Mouse (Mus musculus) liver, embryonic 11.5 days (tissue): Measurements from ENCODE around the gene Ifnlr1. TPM values are rescaled to one million over a fixed set of nuclear protein-coding genes. Genes with fewer than 3 reads are reported as not detected.
A peak's percentile ranks its signal among the peaks of the same experiment; 100 is the strongest.

Experiments used
- ATAC-seq: fragments of 200-750 bp; cut with Nextera tagmentation; replicated peaks from 2 replicates; pipeline ENCODE4 v1.8.0; 2017; ENCODE audit warnings: moderate number of reproducible peaks, mild to moderate bottlenecking, moderate TSS enrichment, moderate library complexity; ENCODE audit not compliant: low FRiP score
- DNase-seq: peaks from one replicate; pipeline ENCODE4 v3.0.0-alpha.2; 2017; ENCODE audit warnings: low spot score
- H3K27ac ChIP-seq: fragments of 300-500 bp; sonication (generic); 2 replicates; pipeline ENCODE4 v1.5.1; 2014; ENCODE audit warnings: mild to moderate bottlenecking, low read depth, low read length, control low read depth
- H3K27me3 ChIP-seq: fragments of 300-500 bp; sonication (generic); replicated peaks from 2 replicates; pipeline ENCODE4 v1.6.1; 2014; ENCODE audit warnings: low read length, mixed read lengths; ENCODE audit not compliant: control insufficient read depth, insufficient read depth
- H3K36me3 ChIP-seq: fragments of 300-500 bp; sonication (generic); 2 replicates; pipeline ENCODE4 v1.6.1; 2014; ENCODE audit warnings: mild to moderate bottlenecking, low read length, moderate library complexity, mixed read lengths; ENCODE audit not compliant: control insufficient read depth, insufficient read depth
- H3K4me1 ChIP-seq: fragments of 300-500 bp; sonication (generic); replicated peaks from 2 replicates; pipeline ENCODE4 v1.6.1; 2014; ENCODE audit warnings: low read length, mixed read lengths; ENCODE audit not compliant: control insufficient read depth, insufficient read depth
- H3K4me2 ChIP-seq: fragments of 300-500 bp; sonication (generic); 2 replicates; pipeline ENCODE4 v1.6.1; 2014; ENCODE audit warnings: mild to moderate bottlenecking, control low read depth, moderate library complexity
- H3K4me3 ChIP-seq: fragments of 300-500 bp; sonication (generic); 2 replicates; pipeline ENCODE4 v1.5.1; 2014; ENCODE audit warnings: low read depth, low read length, control low read depth
- H3K9ac ChIP-seq: fragments of 300-500 bp; sonication (generic); 2 replicates; pipeline ENCODE4 v1.6.1; 2014; ENCODE audit warnings: low read depth, low read length, control low read depth
- H3K9me3 ChIP-seq: fragments of 300-500 bp; sonication (generic); 2 replicates; pipeline ENCODE4 v1.6.1; 2016; ENCODE audit warnings: low read length, inconsistent platforms, mixed read lengths; ENCODE audit not compliant: control insufficient read depth
- WGBS: fragments of 180-500 bp; shearing (Covaris S2); extraction: QIAGEN DNeasy Blood & Tissue Kit; methylation state at CpG from one replicate; pipeline ENCODE4 v1.1.7; 2014; 5-methylcytosine and 5-hydroxymethylcytosine counted together
- polyA plus RNA-seq: library from polyadenylated mRNA; unstranded; fragments of >200 nt; fragmentation: Nextera tagmentation; extraction: Ambion mirVana; gene quantifications from 2 replicates; pipeline ENCODE4 v1.2.1, GENCODE M21; 2014

Ifnlr1 gene
- polyA plus RNA-seq, 1 experiment from 2014 or later, result 0.07 TPM

GRCm38 (mm10) chr4:135739148-135739547 lies 53.1 kb downstream of the Ifnlr1 start:
- Histone ChIP-seq H3K27ac (peak overlapping the region; percentile 54; the same call in 1 of the 2 replicates), H3K9ac (no peak overlapping the region), H3K4me1 (peaks cover 17% of the 10 kb centered on the region), H3K4me3 (no peak overlapping the region), H3K9me3 (peaks cover 5% of the 10 kb centered on the region; the same call in 1 of the 2 replicates), H3K4me2 (peak overlapping the region; percentile 26; the same call in 1 of the 2 replicates), H3K27me3 (0 out of 2 replicates have a peak, but pooled peaks cover 4% of the 10 kb centered on the region), H3K36me3 (no peaks in the 10 kb centered on the region; the same call in 1 of the 2 replicates)
- no peak for DNase-seq
- ATAC-seq, result peak; percentile 60; the same call in 1 of the 2 replicates
- 56% methylated on average over 7 of the region's 7 CpGs for WGBS

GRCm38 (mm10) chr4:135739672-135740071 lies 53.6 kb downstream of the Ifnlr1 start:
- peak overlapping the region; percentile 16; the same call in 1 of the 2 replicates for H3K27ac ChIP-seq
- WGBS, result 83% methylated on average over 14 of the region's 14 CpGs
- H3K9me3 ChIP-seq, result no peaks in the 10 kb centered on the region; the same call in 1 of the 2 replicates
- no peak for DNase-seq
- no peak overlapping the region for H3K4me3 ChIP-seq
- 0 out of 2 replicates have a peak, but pooled peaks cover 4% of the 10 kb centered on the region for H3K27me3 ChIP-seq
- H3K36me3 ChIP-seq, result no peaks in the 10 kb centered on the region
- peak; percentile 87 for ATAC-seq
- H3K4me1 ChIP-seq, result peaks cover 17% of the 10 kb centered on the region
- H3K4me2 ChIP-seq, result no peak overlapping the region
- no peak overlapping the region for H3K9ac ChIP-seq

GRCm38 (mm10) chr4:135743520-135743919 lies 57.4 kb downstream of the Ifnlr1 start:
- 45% methylated on average over 6 of the region's 6 CpGs for WGBS
- no peak overlapping the region for H3K4me2 ChIP-seq
- no peak for DNase-seq

GRCm38 (mm10) chr4:135744726-135745448 lies 58.8 kb downstream of the Ifnlr1 start:
- H3K27ac ChIP-seq, result no peak overlapping the region
- H3K9ac ChIP-seq, result no peak overlapping the region
- H3K4me1 ChIP-seq, result 0 out of 2 replicates have a peak, but pooled peaks cover 3% of the 10 kb centered on the region
- no peaks in the 10 kb centered on the region for H3K9me3 ChIP-seq
- H3K27me3 ChIP-seq, result no peaks in the 10 kb centered on the region
- DNase-seq (no peak), ATAC-seq (no peak)
- 60% methylated on average over 16 of the region's 16 CpGs for WGBS
- H3K4me2 ChIP-seq, result no peak overlapping the region
- no peak overlapping the region for H3K4me3 ChIP-seq
- H3K36me3 ChIP-seq, result no peaks in the 10 kb centered on the region

More at GRCm38 (mm10) chr4:135743520-135743919, 57.4 kb downstream of the Ifnlr1 start:
- H3K4me3 ChIP-seq, result no peak overlapping the region
- peaks cover 14% of the 10 kb centered on the region for H3K4me1 ChIP-seq
- no peak overlapping the region for H3K27ac ChIP-seq
- ATAC-seq, result no peak
- H3K9ac ChIP-seq, result no peak overlapping the region
- H3K9me3 ChIP-seq, result no peaks in the 10 kb centered on the region
- no peaks in the 10 kb centered on the region for H3K36me3 ChIP-seq
- no peaks in the 10 kb centered on the region for H3K27me3 ChIP-seq

- H3K27ac ChIP-seq, result peak overlapping the region; percentile 19; the same call in 1 of the 2 replicates
These were observed 59.5 kb downstream of the Ifnlr1 start for GRCm38 (mm10) chr4:135745613-135746012.

GRCm38 (mm10) chr4:135750896-135751295 lies 64.8 kb downstream of the Ifnlr1 start:
- Histone ChIP-seq H3K9me3 (no peaks in the 10 kb centered on the region), H3K4me2 (no peak overlapping the region), H3K4me3 (no peak overlapping the region), H3K27me3 (no peaks in the 10 kb centered on the region), H3K27ac (no peak overlapping the region), H3K4me1 (peaks cover 13% of the 10 kb centered on the region; the same call in 1 of the 2 replicates), H3K9ac (no peak overlapping the region), H3K36me3 (no peaks in the 10 kb centered on the region)
- ATAC-seq, result no peak
- WGBS, result 73% methylated on average over 8 of the region's 8 CpGs
- DNase-seq, result no peak

More at GRCm38 (mm10) chr4:135745613-135746012, 59.5 kb downstream of the Ifnlr1 start:
- Histone ChIP-seq H3K9ac (no peak overlapping the region), H3K4me1 (0 out of 2 replicates have a peak, but pooled peaks cover 3% of the 10 kb centered on the region), H3K4me3 (no peak overlapping the region), H3K27me3 (no peaks in the 10 kb centered on the region), H3K36me3 (no peaks in the 10 kb centered on the region), H3K9me3 (no peaks in the 10 kb centered on the region), H3K4me2 (no peak overlapping the region)
- DNase-seq, result no peak
- ATAC-seq, result no peak
- WGBS, result 75% methylated on average over 10 of the region's 10 CpGs

- Histone ChIP-seq H3K36me3 (no peaks in the 10 kb centered on the region), H3K9ac (no peak overlapping the region), H3K9me3 (no peaks in the 10 kb centered on the region), H3K27ac (no peak overlapping the region), H3K4me3 (no peak overlapping the region), H3K27me3 (no peaks in the 10 kb centered on the region), H3K4me1 (peaks cover 13% of the 10 kb centered on the region; the same call in 1 of the 2 replicates), H3K4me2 (no peak overlapping the region)
- ATAC-seq (no peak), DNase-seq (no peak)
- WGBS, result 62% methylated on average over 7 of the region's 7 CpGs
These were observed 66.2 kb downstream of the Ifnlr1 start for GRCm38 (mm10) chr4:135752106-135752778.

- H3K36me3 ChIP-seq, result no peaks in the 10 kb centered on the region
- DNase-seq (no peak), ATAC-seq (no peak)
- H3K4me1 ChIP-seq, result peaks cover 13% of the 10 kb centered on the region; the same call in 1 of the 2 replicates
- WGBS, result 63% methylated on average over 8 of the region's 8 CpGs
- peak overlapping the region; percentile 45; the same call in 1 of the 2 replicates for H3K27ac ChIP-seq
- H3K4me3 ChIP-seq, result no peak overlapping the region
- no peak overlapping the region for H3K9ac ChIP-seq
- H3K4me2 ChIP-seq, result no peak overlapping the region
- no peaks in the 10 kb centered on the region for H3K27me3 ChIP-seq
- no peaks in the 10 kb centered on the region for H3K9me3 ChIP-seq
These were observed 66.7 kb downstream of the Ifnlr1 start for GRCm38 (mm10) chr4:135752779-135753164.
